Mouse (Mus musculus) intestine, embryonic 14.5 days (tissue): ENCODE data around the gene Rcc1l. TPM values are rescaled to one million over a fixed set of nuclear protein-coding genes. Genes with fewer than 3 reads are reported as not detected.

Experiments
- ATAC-seq: fragments of 200-750 bp; cut with Nextera tagmentation; replicated peaks from 2 replicates; pipeline ENCODE4 v1.8.0; 2017; ENCODE audit warnings: low read depth, moderate number of reproducible peaks, moderate TSS enrichment, moderate library complexity; ENCODE audit not compliant: low FRiP score, low TSS enrichment
- DNase-seq: peaks from one replicate; pipeline ENCODE4 v3.0.0-alpha.2; 2018; ENCODE audit warnings: low spot score
- H3K27ac ChIP-seq: fragments of 300-500 bp; sonication (generic); 2 replicates; pipeline ENCODE4 v1.5.1; 2014; ENCODE audit warnings: low read depth, mild to moderate bottlenecking, control low read depth
- H3K27me3 ChIP-seq: fragments of 300-500 bp; sonication (generic); replicated peaks from 2 replicates; pipeline ENCODE4 v1.6.1; 2014; ENCODE audit warnings: low read length, control low read depth; ENCODE audit not compliant: control insufficient read depth, insufficient read depth
- H3K36me3 ChIP-seq: fragments of 300-500 bp; sonication (generic); 2 replicates; pipeline ENCODE4 v1.6.1; 2014; ENCODE audit warnings: low read length, control low read depth; ENCODE audit not compliant: control insufficient read depth, insufficient read depth
- H3K4me1 ChIP-seq: fragments of 300-500 bp; sonication (generic); replicated peaks from 2 replicates; pipeline ENCODE4 v1.6.1; 2014; ENCODE audit warnings: low read length, control low read depth, mixed read lengths; ENCODE audit not compliant: control insufficient read depth, insufficient read depth
- H3K4me2 ChIP-seq: fragments of 300-500 bp; sonication (generic); 2 replicates; pipeline ENCODE4 v1.6.1; 2014; ENCODE audit warnings: low read length
- H3K4me3 ChIP-seq: fragments of 300-500 bp; sonication (generic); 2 replicates; pipeline ENCODE4 v1.5.1; 2014; ENCODE audit warnings: low read depth, low read length, control low read depth, mixed read lengths
- H3K9ac ChIP-seq: fragments of 300-500 bp; sonication (generic); 2 replicates; pipeline ENCODE4 v1.6.1; 2014; ENCODE audit warnings: mild to moderate bottlenecking, low read length
- H3K9me3 ChIP-seq: fragments of 300-500 bp; sonication (generic); 2 replicates; pipeline ENCODE4 v1.6.1; 2016; ENCODE audit warnings: low read length, control low read depth; ENCODE audit not compliant: control insufficient read depth
- WGBS: fragments of 180-500 bp; shearing (Covaris S2); extraction: QIAGEN DNeasy Blood & Tissue Kit; methylation state at CpG from one replicate; pipeline ENCODE4 v1.1.7; 2014; 5-methylcytosine and 5-hydroxymethylcytosine counted together
- polyA plus RNA-seq: library from polyadenylated mRNA; unstranded; fragments of >200 nt; fragmentation: Nextera tagmentation; extraction: Ambion mirVana; gene quantifications from 2 replicates; pipeline ENCODE4 v1.2.1, GENCODE M21; 2014

Rcc1l gene
- polyA plus RNA-seq, 1 experiment from 2014 or later: 32.5 TPM

GRCm38 (mm10) chr5:134137933-134138332, 38.6 kb downstream of the Rcc1l start:
- WGBS: 88% methylated on average over 4 of the region's 5 CpGs
- Histone ChIP-seq H3K9me3 (no peaks in the 10 kb centered on the region), H3K27me3 (no peaks in the 10 kb centered on the region), H3K36me3 (0 out of 2 replicates have a peak, but pooled peaks cover 5% of the 10 kb centered on the region), H3K4me2 (no peak overlapping the region), H3K9ac (no peak overlapping the region), H3K27ac (no peak overlapping the region), H3K4me1 (no peaks in the 10 kb centered on the region), H3K4me3 (no peak overlapping the region)
- ATAC-seq (no peak), DNase-seq (no peak)

DNA sequence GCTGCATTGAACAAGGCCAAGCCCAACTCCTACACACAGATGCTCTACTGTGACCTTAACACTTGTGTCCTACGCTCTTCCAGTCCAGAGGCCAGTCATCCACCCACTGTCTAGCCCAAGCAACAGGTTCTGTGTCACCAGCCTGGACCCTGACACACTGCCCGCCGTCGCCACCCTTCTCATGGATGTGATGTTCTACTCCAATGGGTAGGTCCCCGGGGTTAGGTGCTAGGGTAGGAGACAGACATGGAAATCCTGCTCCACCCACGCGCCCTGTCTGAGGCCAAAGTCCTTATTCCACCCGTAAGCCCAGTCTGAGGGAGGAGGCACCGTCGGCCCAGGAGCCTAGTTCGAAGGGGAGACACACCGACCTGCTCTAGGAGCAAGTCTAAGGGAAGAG, 40.6 kb downstream of the Rcc1l start:
- DNase-seq (no peak), ATAC-seq (no peak)
- Histone ChIP-seq H3K9ac (no peak overlapping the region), H3K36me3 (0 out of 2 replicates have a peak, but pooled peaks cover 5% of the 10 kb centered on the region), H3K4me1 (no peaks in the 10 kb centered on the region), H3K4me3 (no peak overlapping the region), H3K27me3 (no peaks in the 10 kb centered on the region), H3K4me2 (no peak overlapping the region), H3K27ac (no peak overlapping the region), H3K9me3 (no peaks in the 10 kb centered on the region)
- 91% methylated on average over 12 of the region's 12 CpGs for WGBS

GRCm38 (mm10) chr5:134131586-134131985, 45.0 kb downstream of the Rcc1l start:
- no peak overlapping the region for H3K4me3 ChIP-seq
- no peak overlapping the region for H3K9ac ChIP-seq
- H3K4me2 ChIP-seq: no peak overlapping the region
- WGBS: 53% methylated on average over 4 of the region's 4 CpGs
- no peak for DNase-seq
- H3K36me3 ChIP-seq: 0 out of 2 replicates have a peak, but pooled peaks cover 5% of the 10 kb centered on the region
- H3K27ac ChIP-seq: no peak overlapping the region
- no peak for ATAC-seq
- no peaks in the 10 kb centered on the region for H3K27me3 ChIP-seq
- H3K9me3 ChIP-seq: no peaks in the 10 kb centered on the region
- no peaks in the 10 kb centered on the region for H3K4me1 ChIP-seq

- no peak for ATAC-seq
- H3K9me3 ChIP-seq: no peaks in the 10 kb centered on the region
Measured at GRCm38 (mm10) chr5:134126232-134126631, 50.3 kb downstream of the Rcc1l start.

DNA sequence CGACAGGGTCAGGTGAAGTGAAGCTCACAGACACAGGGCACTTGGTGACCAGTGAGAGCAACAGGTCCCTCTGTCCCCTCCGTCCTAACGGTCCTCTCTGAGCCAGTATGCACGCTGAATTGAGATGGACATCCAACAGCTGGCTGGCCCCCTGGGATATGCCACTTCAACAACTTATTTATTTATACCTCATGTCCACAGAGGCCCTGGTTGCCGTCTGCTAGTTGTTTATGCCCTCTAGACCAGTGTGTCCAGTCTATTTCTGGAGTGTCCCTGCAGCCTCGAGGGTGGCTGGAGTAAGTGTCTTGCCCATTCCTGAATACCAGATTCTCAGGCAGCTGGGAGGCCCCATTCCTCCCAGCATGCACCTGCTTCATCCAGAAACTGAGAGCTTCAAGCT, 52.7 kb downstream of the Rcc1l start:
- no peak overlapping the region for H3K4me3 ChIP-seq
- H3K4me1 ChIP-seq: no peaks in the 10 kb centered on the region
- WGBS: 72% methylated on average over 6 of the region's 6 CpGs
- no peak for DNase-seq
- H3K9me3 ChIP-seq: no peaks in the 10 kb centered on the region
- H3K27ac ChIP-seq: no peak overlapping the region
- no peak overlapping the region for H3K4me2 ChIP-seq
- no peaks in the 10 kb centered on the region for H3K36me3 ChIP-seq
- ATAC-seq: no peak
- H3K9ac ChIP-seq: no peak overlapping the region
- no peaks in the 10 kb centered on the region for H3K27me3 ChIP-seq

More at GRCm38 (mm10) chr5:134126232-134126631, 50.3 kb downstream of the Rcc1l start:
- Histone ChIP-seq H3K4me1 (no peaks in the 10 kb centered on the region), H3K36me3 (no peaks in the 10 kb centered on the region), H3K27me3 (no peaks in the 10 kb centered on the region), H3K4me3 (no peak overlapping the region), H3K9ac (no peak overlapping the region), H3K27ac (no peak overlapping the region), H3K4me2 (no peak overlapping the region)
- no peak for DNase-seq
- 92% methylated on average over 2 of the region's 2 CpGs for whole genome bisulfite sequencing

- ATAC-seq: no peak
- no peaks in the 10 kb centered on the region for H3K36me3 ChIP-seq
- H3K4me3 ChIP-seq: no peak overlapping the region
- WGBS: 73% methylated on average over 4 of the region's 4 CpGs
- no peaks in the 10 kb centered on the region for H3K9me3 ChIP-seq
- no peak for DNase-seq
- H3K4me2 ChIP-seq: no peak overlapping the region
- no peak overlapping the region for H3K27ac ChIP-seq
- no peak overlapping the region for H3K9ac ChIP-seq
- H3K27me3 ChIP-seq: no peaks in the 10 kb centered on the region
- no peaks in the 10 kb centered on the region for H3K4me1 ChIP-seq
Measured at GRCm38 (mm10) chr5:134121893-134122259, 54.7 kb downstream of the Rcc1l start.

GRCm38 (mm10) chr5:134121138-134121892, 55.3 kb downstream of the Rcc1l start:
- Histone ChIP-seq H3K9ac (no peak overlapping the region), H3K4me1 (no peaks in the 10 kb centered on the region), H3K9me3 (no peaks in the 10 kb centered on the region), H3K4me2 (no peak overlapping the region), H3K4me3 (no peak overlapping the region), H3K27me3 (no peaks in the 10 kb centered on the region), H3K36me3 (no peaks in the 10 kb centered on the region), H3K27ac (no peak overlapping the region)
- DNase-seq (no peak), ATAC-seq (no peak)
- WGBS: 71% methylated on average over 9 of the region's 9 CpGs

GRCm38 (mm10) chr5:134120135-134120534, 56.4 kb downstream of the Rcc1l start:
- no peaks in the 10 kb centered on the region for H3K27me3 ChIP-seq
- no peak overlapping the region for H3K9ac ChIP-seq
- no peaks in the 10 kb centered on the region for H3K36me3 ChIP-seq
- 91% methylated on average over 3 of the region's 3 CpGs for WGBS
- no peaks in the 10 kb centered on the region for H3K9me3 ChIP-seq
- ATAC-seq (no peak), DNase-seq (no peak)
- H3K4me1 ChIP-seq: no peaks in the 10 kb centered on the region
- H3K4me2 ChIP-seq: no peak overlapping the region
- no peak overlapping the region for H3K4me3 ChIP-seq
- no peak overlapping the region for H3K27ac ChIP-seq

GRCm38 (mm10) chr5:134119481-134120120, 57.0 kb downstream of the Rcc1l start:
- Histone ChIP-seq H3K27me3 (no peaks in the 10 kb centered on the region), H3K4me1 (no peaks in the 10 kb centered on the region), H3K9ac (no peak overlapping the region), H3K36me3 (no peaks in the 10 kb centered on the region), H3K4me2 (no peak overlapping the region), H3K27ac (no peak overlapping the region), H3K9me3 (no peaks in the 10 kb centered on the region), H3K4me3 (no peak overlapping the region)
- ATAC-seq (peak; percentile 64), DNase-seq (no peak)
- WGBS: 46% methylated on average over 10 of the region's 10 CpGs
